Mouse (Mus musculus): ENCODE measurements around the gene Kdm2b.

Gene Kdm2b

GRCm38 (mm10) chr5:122832996-122833395, 156.6 kb downstream of the Kdm2b start:
- peak; percentile 35 for DNase-seq

- DNase-seq: no peak
These were observed 157.1 kb downstream of the Kdm2b start for GRCm38 (mm10) chr5:122832536-122832935.

GRCm38 (mm10) chr5:122825099-122825498, 164.5 kb downstream of the Kdm2b start:
- no peak for DNase-seq

GRCm38 (mm10) chr5:122824450-122824849, 165.2 kb downstream of the Kdm2b start:
- DNase-seq: peak; percentile 59

- peak; percentile 56 for DNase-seq
These were observed 165.6 kb downstream of the Kdm2b start for GRCm38 (mm10) chr5:122823976-122824375.

GRCm38 (mm10) chr5:122822441-122822840, 167.2 kb downstream of the Kdm2b start:
- DNase-seq: no peak

GRCm38 (mm10) chr5:122821524-122821885, 168.1 kb downstream of the Kdm2b start:
- no peak for DNase-seq

GRCm38 (mm10) chr5:122820777-122821523, 168.7 kb downstream of the Kdm2b start, which contains the start of gene Anapc5:
TSS of gene Anapc5 (minus strand) at chr5:122821339.
- DNase-seq: peak; percentile 97
